Mouse (Mus musculus): Measurements from ENCODE around the gene Rab3d.

Gene Rab3d

GRCm38 (mm10) chr9:21936692-21937570 lies 18.9 kb upstream of the Rab3d start, which contains the start of gene Plppr2:
Plppr2 (plus strand) TSS chr9:21937033.
- DNase-seq, result peak; percentile 84

- no peak for DNase-seq
Observed at GRCm38 (mm10) chr9:21935466-21936131, 17.6 kb upstream of the Rab3d start.

GRCm38 (mm10) chr9:21934021-21934420 lies 16.0 kb upstream of the Rab3d start:
- no peak for DNase-seq

GRCm38 (mm10) chr9:21932445-21933137 lies 14.6 kb upstream of the Rab3d start:
- no peak for DNase-seq

GRCm38 (mm10) chr9:21932006-21932405 lies 14.0 kb upstream of the Rab3d start:
- no peak for DNase-seq

GRCm38 (mm10) chr9:21929208-21929607 lies 11.2 kb upstream of the Rab3d start:
- DNase-seq, result no peak

GRCm38 (mm10) chr9:21927208-21927753 lies 9.3 kb upstream of the Rab3d start, which contains the start of the genes Ccdc159 and Tmem205:
Ccdc159 (plus strand) TSS chr9:21927471.
Tmem205 (minus strand) TSS chr9:21927556.
- peak; percentile 12 for DNase-seq

GRCm38 (mm10) chr9:21926784-21927183 lies 8.8 kb upstream of the Rab3d start:
- no peak for DNase-seq

GRCm38 (mm10) chr9:21926155-21926554 lies 8.2 kb upstream of the Rab3d start:
- DNase-seq, result no peak

GRCm38 (mm10) chr9:21925506-21925905 lies 7.5 kb upstream of the Rab3d start:
- no peak for DNase-seq

- DNase-seq, result no peak
Observed at GRCm38 (mm10) chr9:21925034-21925433, 7.0 kb upstream of the Rab3d start.

- DNase-seq, result no peak
Observed at GRCm38 (mm10) chr9:21924099-21924493, 6.1 kb upstream of the Rab3d start.

GRCm38 (mm10) chr9:21923490-21924098 lies 5.6 kb upstream of the Rab3d start:
- no peak for DNase-seq

GRCm38 (mm10) chr9:21923036-21923435 lies 5.0 kb upstream of the Rab3d start:
- no peak for DNase-seq

- DNase-seq, result no peak
Observed at GRCm38 (mm10) chr9:21918692-21919384, 846 bp upstream of the Rab3d start.

GRCm38 (mm10) chr9:21917493-21918034 lies 428 bp downstream of the Rab3d start:
- DNase-seq, result no peak

GRCm38 (mm10) chr9:21916851-21917492 lies 1.0 kb downstream of the Rab3d start:
- no peak for DNase-seq

GRCm38 (mm10) chr9:21909474-21910223 lies 8.3 kb downstream of the Rab3d start:
- no peak for DNase-seq

GRCm38 (mm10) chr9:21908216-21908615 lies 9.8 kb downstream of the Rab3d start:
- no peak for DNase-seq

- DNase-seq, result no peak
Observed at GRCm38 (mm10) chr9:21904031-21904430, 14.0 kb downstream of the Rab3d start.

Measured in thymus, postnatal 14 days (tissue).